In genomic region chr15:79005581-79005980, GRCm38 (mm10) we compare ENCODE assay signal across 20 mouse cellular contexts. TPM values are rescaled to one million over a fixed set of nuclear protein-coding genes. Genes with fewer than 3 reads are reported as not detected.
"Had no signal": no experiment of that assay in that cellular context is flagged by ENCODE, and none has a peak within 500 bp of the region (broad histone marks: within the 10 kb centered on the region; RNA-seq: fewer than 3 reads in every experiment).

No protein-coding gene starts in this region.

- H3K27ac ChIP-seq: limb, embryonic 13.5 days; liver, embryonic 13.5 days; lung, embryonic 15.5 days; midbrain, embryonic 10.5 days; midbrain, embryonic 13.5 days had no signal

- DNase-seq: kidney, adult 18-20 months; kidney, adult 9 months; kidney, postnatal 14 days; kidney, postnatal 4 days; left cerebral cortex, postnatal 4 days; liver, embryonic 13.5 days; lung, postnatal 10 days; lung, postnatal 36 days; thymus, adult 18-20 months; thymus, postnatal 36 days had no signal

- H3K9ac ChIP-seq: limb, embryonic 13.5 days; liver, embryonic 13.5 days; lung, embryonic 15.5 days; midbrain, embryonic 13.5 days had no signal

- H3K9me3 ChIP-seq: limb, embryonic 13.5 days; liver, embryonic 13.5 days; lung, embryonic 15.5 days; megakaryocyte, embryonic 14.5 days; midbrain, embryonic 10.5 days; midbrain, embryonic 13.5 days had no signal

- H3K27me3 ChIP-seq: limb, embryonic 13.5 days; liver, embryonic 13.5 days; lung, embryonic 15.5 days; midbrain, embryonic 13.5 days had no signal

- ATAC-seq: midbrain, embryonic 13.5 days had no signal

- H3K4me2 ChIP-seq: limb, embryonic 13.5 days; liver, embryonic 13.5 days; lung, embryonic 15.5 days; midbrain, embryonic 13.5 days had no signal

- H3K4me3 ChIP-seq: limb, embryonic 13.5 days; liver, embryonic 13.5 days; lung, embryonic 15.5 days; megakaryocyte, embryonic 14.5 days; midbrain, embryonic 10.5 days; midbrain, embryonic 13.5 days had no signal

- H3K4me1 ChIP-seq: limb, embryonic 13.5 days; lung, embryonic 15.5 days; megakaryocyte, embryonic 14.5 days had no signal

RNA-seq across cellular contexts. Expression of gene Galr3, which starts 36.1 kb away (rescaled TPM):
- total RNA-seq: liver, adult 2 months had no signal
- polyA plus RNA-seq: kidney, embryonic 16.5 days; limb, embryonic 13.5 days; liver, adult 2 months; lung, embryonic 15.5 days; midbrain, embryonic 10.5 days; midbrain, embryonic 13.5 days; neural tube, embryonic 11.5 days; neural tube, embryonic 14.5 days; testis, adult 2 months had no signal
